Mouse (Mus musculus) frontal cortex, postnatal 36 days (tissue): ENCODE results near the gene Fkbp4.
A peak's percentile ranks its signal among the peaks of the same experiment; 100 is the strongest.

Experiments used
- DNase-seq, 2 experiments: peaks; one replicate each; pipeline ENCODE4 v3.0.0; 2022; ENCODE audit warnings: low spot score in 2 of 2

Gene Fkbp4

DNA sequence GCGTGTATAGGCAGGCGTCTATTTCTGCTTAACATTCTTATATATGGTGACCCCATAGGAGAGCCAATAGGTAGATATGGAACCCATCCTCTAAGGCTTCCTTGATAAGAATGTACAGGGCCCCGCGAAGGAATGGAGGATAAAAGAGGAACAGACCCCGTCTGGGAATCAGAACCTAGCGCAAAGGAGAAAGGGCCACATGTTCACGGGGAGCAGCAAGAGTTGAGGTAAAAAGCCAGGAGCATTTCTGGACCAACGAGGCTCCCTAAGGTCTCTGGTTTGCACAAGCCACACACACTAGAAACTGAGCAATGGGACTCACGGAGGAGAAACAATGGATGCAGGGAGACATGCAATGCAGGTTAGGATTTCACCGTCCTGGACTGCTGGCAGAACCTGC, 1.2 kb downstream of the Fkbp4 start:
- DNase-seq: no peak

- DNase-seq: no peak
Observed at GRCm38 (mm10) chr6:128436356-128437005, 2.0 kb downstream of the Fkbp4 start.

- DNase-seq: no peak
Observed at GRCm38 (mm10) chr6:128435474-128435873, 3.0 kb downstream of the Fkbp4 start.

DNA sequence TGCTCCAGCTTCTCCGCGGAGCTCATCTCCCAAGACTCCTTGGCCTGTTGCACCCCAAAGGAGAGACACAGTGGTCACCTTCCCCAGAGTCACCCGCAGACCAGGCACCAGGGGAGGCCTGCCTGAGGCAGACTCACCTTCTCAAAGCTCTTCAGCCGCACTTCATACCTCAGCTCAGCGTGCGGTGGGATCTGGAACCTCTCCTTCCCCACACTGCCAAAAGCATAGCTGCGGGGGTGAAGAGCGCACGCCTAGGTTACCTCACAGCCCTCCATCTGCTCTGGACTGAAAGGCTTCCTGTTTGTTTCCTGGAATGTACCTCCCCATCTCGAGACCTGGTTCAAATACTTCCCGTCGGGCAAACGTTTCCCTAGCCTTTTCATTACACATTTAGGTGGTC, 4.9 kb downstream of the Fkbp4 start:
- DNase-seq: no peak

- DNase-seq: no peak
Observed at GRCm38 (mm10) chr6:128432356-128432915, 6.0 kb downstream of the Fkbp4 start.

DNA sequence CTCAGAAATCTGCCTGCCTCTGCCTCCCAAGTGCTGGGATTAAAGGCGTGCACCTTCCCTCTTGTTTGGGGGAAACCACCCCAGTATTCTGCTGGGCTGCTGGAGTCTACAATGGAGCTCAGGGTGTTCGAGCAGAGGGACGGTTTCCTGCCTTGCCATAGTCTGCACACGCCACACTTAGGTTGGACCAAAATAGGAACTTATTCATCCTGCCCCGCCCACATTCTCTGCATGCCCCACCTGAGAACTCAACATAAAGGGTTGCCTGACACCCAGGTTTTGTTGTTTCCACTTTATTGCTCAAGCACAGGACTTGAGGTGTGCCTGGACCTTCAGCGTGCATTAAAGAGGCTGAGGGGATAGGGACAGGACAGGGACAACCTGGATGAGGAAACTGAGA, 8.7 kb downstream of the Fkbp4 start:
- DNase-seq: no peak

GRCm38 (mm10) chr6:128429300-128429699, 9.2 kb downstream of the Fkbp4 start:
- DNase-seq: no peak

DNA sequence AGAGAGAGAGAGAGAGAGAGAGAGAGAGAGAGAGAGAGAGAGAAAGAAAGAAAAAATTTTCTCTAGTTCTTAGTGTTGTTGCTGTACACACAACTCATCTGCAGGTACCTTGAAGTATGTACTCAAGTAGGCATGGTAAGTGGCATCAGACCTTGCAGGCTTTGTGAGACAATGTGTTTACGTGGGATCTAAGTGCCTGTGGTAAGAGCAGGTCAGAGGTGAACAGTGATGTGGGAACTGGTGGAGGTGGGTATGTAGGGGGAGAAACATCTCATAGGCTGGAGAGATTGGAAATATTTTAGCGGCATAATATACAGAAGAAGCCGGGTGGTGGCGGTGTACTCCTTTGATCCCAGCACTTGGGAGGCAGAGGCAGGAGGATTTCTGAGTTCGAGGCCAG, 10.9 kb downstream of the Fkbp4 start:
- no peak for DNase-seq

DNA sequence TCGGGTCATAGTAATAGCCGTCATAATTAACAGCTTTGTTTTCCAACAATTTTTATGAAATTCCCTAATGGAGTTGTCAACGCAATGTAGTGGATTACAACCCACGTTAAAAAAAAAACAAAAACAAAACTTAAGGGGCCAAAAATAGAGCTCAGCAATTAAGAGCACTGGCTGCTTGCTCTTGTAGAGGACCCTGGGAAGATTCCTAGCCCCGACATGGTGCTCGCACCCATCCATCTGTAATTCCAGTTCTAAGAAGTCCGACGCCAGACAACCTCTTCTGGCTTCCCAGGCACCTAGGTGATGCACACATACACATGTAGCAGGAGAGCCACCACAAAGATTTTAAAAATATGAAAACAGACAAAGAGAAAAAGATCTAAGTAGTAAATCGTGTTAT, 13.4 kb downstream of the Fkbp4 start:
- no peak for DNase-seq

DNA sequence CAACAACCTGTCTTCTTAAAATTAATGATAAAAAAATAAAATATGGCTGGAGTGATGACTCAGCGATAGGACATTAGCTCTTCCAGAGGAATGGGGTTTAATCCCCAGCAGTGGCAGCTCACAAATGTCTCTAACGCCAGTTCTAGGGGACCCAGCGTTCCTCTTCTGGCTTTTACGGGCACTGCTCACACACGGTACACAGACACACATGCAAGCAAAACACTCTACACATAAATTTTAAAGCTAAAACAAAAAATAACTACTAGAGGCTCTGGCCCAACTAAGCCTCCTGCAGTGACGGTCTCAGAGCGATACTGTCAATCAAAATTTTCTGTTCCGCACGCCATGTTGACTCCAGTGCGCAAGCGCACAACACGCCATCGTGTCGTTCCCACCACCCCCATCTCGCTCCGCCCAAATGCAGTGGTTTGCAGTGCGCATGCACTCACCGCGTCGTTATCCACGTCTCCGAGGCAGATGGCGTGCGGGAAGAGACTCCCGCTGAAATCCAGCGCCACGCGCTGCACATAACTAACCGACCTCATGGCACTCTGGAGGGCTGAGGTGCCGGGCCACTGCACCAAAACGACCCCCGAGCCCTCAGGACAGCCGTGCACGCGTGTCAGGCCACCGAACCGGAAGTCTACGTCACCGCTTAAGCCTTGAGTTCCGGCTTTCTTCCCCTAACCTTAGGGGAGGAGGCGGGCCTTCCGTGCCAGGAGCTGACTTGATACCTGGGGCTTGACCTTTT, 14.0 kb downstream of the Fkbp4 start, which contains the start of gene Itfg2:
TSS of gene Itfg2 (minus strand) at position 663 of the 751 bp plus-strand sequence.
- peak; percentile 97 to 98 for DNase-seq

DNA sequence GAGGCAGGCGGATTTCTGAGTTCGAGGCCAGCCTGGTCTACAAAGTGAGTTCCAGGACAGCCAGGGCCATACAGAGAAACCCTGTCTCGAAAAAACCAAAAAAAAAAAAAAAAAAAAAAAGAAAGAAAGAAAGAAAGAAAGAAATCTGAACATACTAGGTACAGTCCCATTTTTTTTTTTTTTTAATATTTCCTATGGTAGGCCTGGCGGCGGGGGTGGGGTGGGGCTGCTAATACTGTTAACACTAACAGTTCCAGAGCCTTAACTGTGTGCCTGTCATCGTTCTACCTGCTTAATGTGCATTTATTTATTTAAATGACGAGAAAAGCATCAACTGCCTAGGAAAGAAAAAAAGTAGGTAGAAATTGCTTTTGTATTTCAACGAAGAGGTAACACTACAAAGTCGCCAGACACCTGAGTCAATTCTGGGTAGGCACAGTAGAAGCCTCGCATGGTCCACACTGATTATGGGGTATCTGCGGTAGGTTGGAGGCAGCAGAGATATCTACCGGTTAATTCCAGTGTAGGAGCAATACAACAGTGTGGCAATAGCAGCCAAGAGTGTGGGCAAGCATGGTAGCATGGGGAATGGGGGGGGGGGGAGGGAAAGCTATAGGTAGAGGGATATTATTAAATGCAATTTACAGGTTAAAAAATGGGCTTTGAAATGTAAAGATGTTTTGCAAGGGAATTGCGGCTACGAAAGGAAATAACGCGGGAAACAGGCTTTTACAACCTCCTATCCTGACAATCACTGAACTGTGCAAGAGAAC, 14.8 kb downstream of the Fkbp4 start:
- DNase-seq: peak in 1 of 2 experiments; percentile 27

- no peak for DNase-seq
Observed at GRCm38 (mm10) chr6:128421480-128421879, 17.0 kb downstream of the Fkbp4 start.

DNA sequence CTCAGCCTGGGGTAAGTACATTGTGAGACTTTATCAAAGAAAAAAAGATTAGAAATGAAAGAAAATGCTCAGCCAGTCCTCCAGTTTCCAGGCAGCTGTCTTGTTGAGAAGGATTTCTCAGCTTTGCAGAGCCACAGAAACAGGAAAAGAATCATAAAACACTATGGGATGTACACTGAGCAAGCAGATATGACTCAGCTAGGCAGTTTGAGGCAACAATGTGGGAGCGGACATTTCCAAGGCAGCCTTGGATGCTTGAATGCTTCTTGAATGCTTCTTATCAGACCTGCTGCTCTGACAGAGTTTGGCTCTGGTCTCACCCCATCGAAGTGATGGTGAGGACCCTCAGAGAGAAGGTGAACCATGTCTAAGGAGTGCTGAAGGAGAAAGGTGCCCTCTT, 17.4 kb downstream of the Fkbp4 start:
- peak in 1 of 2 experiments; percentile 58 for DNase-seq

DNA sequence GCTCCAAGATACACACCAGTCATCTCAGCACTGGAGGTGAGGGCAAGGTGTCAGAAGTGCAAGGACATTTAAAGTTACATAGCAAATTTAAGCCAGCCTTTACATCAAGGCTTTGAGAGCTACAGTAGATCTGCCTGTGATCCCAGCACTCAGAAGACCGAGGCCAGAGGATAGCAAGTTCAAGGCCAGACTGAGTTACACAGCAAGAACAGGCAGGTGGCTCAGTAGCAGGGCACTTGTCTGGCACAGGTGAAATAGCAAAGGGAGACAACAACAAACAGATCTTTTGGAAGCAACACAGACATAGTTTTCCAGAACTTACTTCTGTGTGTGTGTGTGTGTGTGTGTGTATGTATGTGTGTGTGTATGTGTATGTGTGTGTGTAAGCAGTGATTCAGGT, 20.4 kb downstream of the Fkbp4 start:
- no peak for DNase-seq

GRCm38 (mm10) chr6:128416169-128416568, 22.3 kb downstream of the Fkbp4 start:
- no peak for DNase-seq

DNA sequence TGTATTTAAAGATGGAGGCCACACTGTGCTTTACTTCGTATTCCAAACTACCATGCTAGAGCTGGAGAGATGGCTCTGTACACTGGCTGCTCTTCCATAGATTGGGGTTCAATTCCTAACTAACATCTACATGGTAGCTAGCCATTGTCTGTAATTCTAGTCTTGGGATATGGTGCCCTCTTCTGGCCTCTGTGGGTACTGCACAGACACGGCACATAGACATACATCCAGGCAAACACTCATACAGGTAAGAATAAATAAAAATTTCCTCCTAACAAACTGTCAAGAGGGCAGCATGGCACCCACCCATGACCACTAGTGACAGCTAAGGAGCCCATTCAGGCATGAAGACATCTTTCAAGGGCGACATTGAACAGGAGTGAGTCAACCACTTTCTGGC, 27.4 kb downstream of the Fkbp4 start:
- DNase-seq: peak; percentile 89 to 90

DNA sequence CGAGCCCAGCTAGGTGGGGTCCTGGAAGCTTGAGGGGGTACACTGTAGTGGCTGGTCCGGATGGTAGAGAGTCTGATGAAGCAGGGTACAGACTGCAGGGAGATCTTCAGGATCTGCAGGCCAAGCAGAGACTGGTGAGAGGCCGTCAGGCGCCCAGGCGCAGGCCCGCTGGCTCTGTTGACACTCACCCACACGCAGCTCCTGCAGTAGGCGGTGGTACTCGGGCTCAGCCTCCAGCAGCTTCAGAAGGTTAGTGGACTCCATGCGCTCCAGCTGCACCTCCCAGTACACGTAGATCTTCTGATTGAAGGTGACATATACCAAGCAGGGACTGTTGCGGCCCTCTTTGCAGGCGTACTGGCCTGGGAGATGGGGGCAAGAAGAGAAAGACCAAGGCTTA, 28.2 kb downstream of the Fkbp4 start:
- no peak for DNase-seq

DNA sequence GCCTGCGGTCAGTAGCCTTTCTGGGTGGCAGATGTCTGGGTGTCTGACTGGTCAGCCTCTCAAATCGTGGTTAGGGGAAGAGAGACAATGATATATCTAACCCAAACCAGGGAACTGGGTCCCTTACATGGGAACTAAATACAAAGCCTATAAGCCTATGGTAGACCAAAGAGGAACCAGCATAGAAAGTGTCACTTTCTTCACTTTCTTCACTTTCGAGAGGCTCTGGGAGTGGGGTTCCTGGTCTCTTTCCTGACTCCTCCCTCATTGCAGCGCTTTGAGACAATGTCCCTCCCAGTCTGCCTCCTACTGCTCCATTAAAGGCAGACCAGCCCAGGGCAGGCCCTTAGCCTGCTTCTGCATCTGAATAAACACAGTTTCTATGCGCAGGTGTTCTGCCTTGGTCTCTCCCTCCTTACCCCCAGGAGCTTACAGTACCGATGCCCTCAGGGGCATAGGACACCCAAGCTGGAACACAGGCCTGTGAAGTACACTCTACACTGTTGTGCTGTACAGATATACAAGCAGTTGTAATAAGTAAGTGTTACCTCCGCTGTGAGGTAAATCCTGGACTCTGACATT, 29.8 kb downstream of the Fkbp4 start:
- no peak for DNase-seq

- no peak for DNase-seq
Observed at GRCm38 (mm10) chr6:128404708-128405107, 33.8 kb downstream of the Fkbp4 start.

DNA sequence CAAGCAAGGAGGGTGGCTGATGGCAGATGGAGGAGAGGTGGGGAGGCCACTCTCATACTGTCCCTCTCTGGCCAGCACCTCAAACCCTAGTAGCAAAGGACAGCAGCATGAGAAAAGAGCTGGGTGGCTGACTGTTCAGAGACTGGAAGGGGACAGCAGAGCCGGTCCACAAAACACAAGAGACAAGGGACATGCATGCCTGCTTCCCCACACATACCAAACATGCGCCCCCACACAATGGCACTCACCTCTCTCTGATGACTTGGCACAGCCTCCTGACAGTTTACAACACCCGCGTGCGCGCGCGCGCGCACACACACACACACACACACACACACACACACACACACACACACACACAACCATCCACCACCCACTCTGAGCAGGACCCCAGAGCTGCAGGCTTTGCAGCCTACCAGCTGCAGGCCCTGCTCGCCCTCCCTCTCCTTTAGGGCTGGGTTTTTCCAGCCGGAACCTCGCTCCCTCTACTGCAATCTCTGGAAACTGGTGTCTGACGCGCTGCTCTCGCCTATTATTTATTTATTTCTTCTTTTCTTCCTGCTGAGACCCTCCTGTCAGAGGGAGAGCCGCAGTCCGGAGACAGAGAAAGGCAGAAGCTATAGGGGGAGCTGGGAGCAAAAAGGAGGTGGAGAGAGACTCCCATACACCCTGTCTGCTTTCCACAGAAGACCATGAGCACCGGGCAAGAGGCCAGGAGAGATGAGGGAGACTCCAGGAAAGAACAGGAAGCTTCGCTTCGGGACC, 38.9 kb downstream of the Fkbp4 start:
- peak; percentile 36 to 48 for DNase-seq

DNA sequence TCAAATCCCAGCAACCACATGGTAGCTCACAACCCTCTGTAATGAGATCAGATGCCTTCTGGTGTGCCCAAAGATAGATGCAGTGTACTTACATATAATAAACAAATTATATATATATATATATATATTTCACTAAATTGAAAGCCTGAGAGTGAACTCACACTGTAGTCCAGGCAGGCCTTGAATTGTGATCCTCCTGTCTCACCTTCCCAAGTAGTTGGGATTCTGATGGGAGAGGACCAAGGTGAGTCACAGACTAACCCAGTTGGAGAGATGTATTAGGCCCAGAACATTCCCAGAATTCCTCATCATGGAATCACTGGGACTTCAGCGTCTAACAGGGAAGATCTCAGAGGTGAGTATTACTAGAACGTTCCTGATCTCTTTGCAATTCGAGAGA, 39.5 kb downstream of the Fkbp4 start, which contains the start of gene Nrip2:
TSS of gene Nrip2 (plus strand) at position 301 of the 400 bp plus-strand sequence.
- DNase-seq: no peak
